Mouse (Mus musculus) midbrain, embryonic 14.5 days (tissue): Measurements from ENCODE around the gene Yars2. TPM values are rescaled to one million over a fixed set of nuclear protein-coding genes. Genes with fewer than 3 reads are reported as not detected.
"Not testable (repeated sequence)": the region's sequence is repeated elsewhere in the genome, so short reads cannot be mapped to it uniquely, and the experiment has no call there.

ENCODE experiments used
- ATAC-seq: fragments of 200-750 bp; cut with Nextera tagmentation; 2 replicates; pipeline ENCODE4 v1.8.0; 2017; ENCODE audit warnings: moderate number of reproducible peaks, moderate library complexity; ENCODE audit not compliant: low FRiP score, low TSS enrichment
- DNase-seq: peaks from one replicate; pipeline ENCODE4 v3.0.0-alpha.2; 2015
- H3K27ac ChIP-seq: fragments of 300-500 bp; sonication (generic); replicated peaks from 2 replicates; pipeline ENCODE4 v1.5.1; 2014; ENCODE audit warnings: mild to moderate bottlenecking, low read depth, low read length, moderate library complexity
- H3K27me3 ChIP-seq: fragments of 300-500 bp; sonication (generic); 2 replicates; pipeline ENCODE4 v1.6.1; 2014; ENCODE audit warnings: low read length, control low read depth, mixed read lengths; ENCODE audit not compliant: control insufficient read depth, insufficient read depth
- H3K36me3 ChIP-seq: fragments of 300-500 bp; sonication (generic); 2 replicates; pipeline ENCODE4 v1.6.1; 2014; ENCODE audit warnings: low read length, control low read depth; ENCODE audit not compliant: control insufficient read depth, insufficient read depth
- H3K4me1 ChIP-seq: fragments of 300-500 bp; sonication (generic); 2 replicates; pipeline ENCODE4 v1.6.1; 2014; ENCODE audit warnings: mild to moderate bottlenecking, antibody characterized with exemption, low read length, control low read depth; ENCODE audit not compliant: control insufficient read depth, insufficient read depth
- H3K4me2 ChIP-seq: fragments of 300-500 bp; sonication (generic); 2 replicates; pipeline ENCODE4 v1.6.1; 2014; ENCODE audit warnings: mild to moderate bottlenecking, low read length, moderate library complexity
- H3K4me3 ChIP-seq: fragments of 300-500 bp; sonication (generic); replicated peaks from 2 replicates; pipeline ENCODE4 v1.5.1; 2014; ENCODE audit warnings: low read depth, low read length
- H3K9ac ChIP-seq: fragments of 300-500 bp; sonication (generic); replicated peaks from 2 replicates; pipeline ENCODE4 v1.6.1; 2014; ENCODE audit warnings: mild to moderate bottlenecking, low read length, moderate library complexity
- H3K9me3 ChIP-seq: fragments of 300-500 bp; sonication (generic); 2 replicates; pipeline ENCODE4 v1.6.1; 2016; ENCODE audit warnings: low read length, control low read depth, mixed read lengths; ENCODE audit not compliant: control insufficient read depth
- WGBS: fragments of 180-500 bp; shearing (Covaris S2); extraction: QIAGEN DNeasy Blood & Tissue Kit; methylation state at CpG from one replicate; pipeline ENCODE4 v1.1.7; 2014; 5-methylcytosine and 5-hydroxymethylcytosine counted together
- polyA plus RNA-seq: library from polyadenylated mRNA; unstranded; fragments of >200 nt; fragmentation: Nextera tagmentation; extraction: Ambion mirVana; gene quantifications from 2 replicates; pipeline ENCODE4 v1.2.1, GENCODE M21; 2014

The Yars2 gene
- polyA plus RNA-seq, 1 experiment from 2014 or later = 25.1 TPM

GRCm38 (mm10) chr16:16359101-16359482, 56.3 kb downstream of the Yars2 start:
- H3K9me3 ChIP-seq, H3K36me3 ChIP-seq, DNase-seq, ATAC-seq, H3K27me3 ChIP-seq: not testable (repeated sequence)
- Histone ChIP-seq H3K4me1 (peaks cover 14% of the 10 kb centered on the region), H3K9ac (peak overlapping the region; percentile 93; the same call in 1 of the 2 replicates), H3K4me2 (peak overlapping the region; percentile 73), H3K4me3 (peak overlapping the region; percentile 98), H3K27ac (peak overlapping the region; percentile 90)
- 56% methylated on average over 9 of the region's 9 CpGs for WGBS

Other genes with a start within 250 kb of the Yars2 start
- gene Pkp2, start 89.6 kb upstream of the Yars2 start, polyA plus RNA-seq = 0.59 and 1.3 TPM in 2 replicates
- 96.2 and 102 TPM in 2 replicates for gene Dnm1l, start 56.0 kb downstream of the Yars2 start, polyA plus RNA-seq